Mouse (Mus musculus) heart, embryonic 11.5 days (tissue): ENCODE measurements at regions not wholly inside any gene's neighbourhood (a gene's known extent, or its start where the extent isn't known, plus 50 kb on each side); places are given as distances from the start of the nearest gene placed in this dataset.

Experiments used
- ATAC-seq: fragments of 200-750 bp; cut with Nextera tagmentation; replicated peaks from 2 replicates; pipeline ENCODE4 v1.8.0; 2017; ENCODE audit warnings: moderate library complexity; ENCODE audit not compliant: insufficient number of reproducible peaks, low FRiP score, low TSS enrichment
- H3K27ac ChIP-seq: fragments of 300-500 bp; sonication (generic); 2 replicates; pipeline ENCODE4 v1.5.1; 2014; ENCODE audit warnings: mild to moderate bottlenecking, low read depth, low read length
- H3K27me3 ChIP-seq: fragments of 300-500 bp; sonication (generic); 2 replicates; pipeline ENCODE4 v1.6.1; 2014; ENCODE audit warnings: mild to moderate bottlenecking, low read length, mixed read lengths; ENCODE audit not compliant: control insufficient read depth, insufficient read depth
- H3K36me3 ChIP-seq: fragments of 300-500 bp; sonication (generic); 2 replicates; pipeline ENCODE4 v1.6.1; 2014; ENCODE audit warnings: mild to moderate bottlenecking, low read length, moderate library complexity, mixed read lengths; ENCODE audit not compliant: control insufficient read depth, insufficient read depth
- H3K4me1 ChIP-seq: fragments of 300-500 bp; sonication (generic); 2 replicates; pipeline ENCODE4 v1.6.1; 2014; ENCODE audit warnings: low read length; ENCODE audit not compliant: control insufficient read depth, insufficient read depth
- H3K4me2 ChIP-seq: fragments of 300-500 bp; sonication (generic); 2 replicates; pipeline ENCODE4 v1.6.1; 2014; ENCODE audit warnings: mild to moderate bottlenecking, moderate library complexity
- H3K4me3 ChIP-seq: fragments of 300-500 bp; sonication (generic); 2 replicates; pipeline ENCODE4 v1.5.1; 2014; ENCODE audit warnings: low read depth, low read length
- H3K9ac ChIP-seq: fragments of 300-500 bp; sonication (generic); 2 replicates; pipeline ENCODE4 v1.6.1; 2014; ENCODE audit warnings: mild to moderate bottlenecking, low read depth, low read length, moderate library complexity
- H3K9me3 ChIP-seq: fragments of 300-500 bp; sonication (generic); replicated peaks from 2 replicates; pipeline ENCODE4 v1.6.1; 2016; ENCODE audit warnings: low read length; ENCODE audit not compliant: control insufficient read depth
- WGBS: fragments of 180-500 bp; shearing (Covaris S2); extraction: QIAGEN DNeasy Blood & Tissue Kit; methylation state at CpG from one replicate; pipeline ENCODE4 v1.1.7; 2014; ENCODE audit not compliant: insufficient replicate concordance; 5-methylcytosine and 5-hydroxymethylcytosine counted together

GRCm38 (mm10) chr3:66433216-66433615, 136.6 kb upstream of the Veph1 start:
- no peak overlapping the region for H3K27ac ChIP-seq
- H3K9ac ChIP-seq: no peak overlapping the region
- H3K36me3 ChIP-seq: no peaks in the 10 kb centered on the region
- no peak for ATAC-seq
- no peaks in the 10 kb centered on the region for H3K9me3 ChIP-seq
- H3K4me2 ChIP-seq: no peak overlapping the region
- no peaks in the 10 kb centered on the region for H3K4me1 ChIP-seq
- H3K27me3 ChIP-seq: no peaks in the 10 kb centered on the region
- H3K4me3 ChIP-seq: no peak overlapping the region

- Histone ChIP-seq H3K36me3 (no peaks in the 10 kb centered on the region), H3K4me1 (no peaks in the 10 kb centered on the region), H3K27ac (no peak overlapping the region), H3K4me2 (no peak overlapping the region), H3K27me3 (no peaks in the 10 kb centered on the region), H3K9ac (no peak overlapping the region), H3K9me3 (no peaks in the 10 kb centered on the region), H3K4me3 (no peak overlapping the region)
- WGBS: 85% methylated on average over 3 of the region's 3 CpGs
- ATAC-seq: no peak
Measured at GRCm38 (mm10) chr3:66430187-66430586, 133.6 kb upstream of the Veph1 start.

- no peak overlapping the region for H3K4me3 ChIP-seq
- H3K9me3 ChIP-seq: no peaks in the 10 kb centered on the region
- no peaks in the 10 kb centered on the region for H3K27me3 ChIP-seq
- no peak overlapping the region for H3K4me2 ChIP-seq
- no peak for ATAC-seq
- H3K27ac ChIP-seq: no peak overlapping the region
- H3K36me3 ChIP-seq: no peaks in the 10 kb centered on the region
- 68% methylated on average over 6 of the region's 6 CpGs for WGBS
- no peaks in the 10 kb centered on the region for H3K4me1 ChIP-seq
- no peak overlapping the region for H3K9ac ChIP-seq
Measured at GRCm38 (mm10) chr3:66422445-66423037, 125.9 kb upstream of the Veph1 start.

GRCm38 (mm10) chr3:66410706-66411277, 114.2 kb upstream of the Veph1 start:
- ATAC-seq: no peak
- H3K4me2 ChIP-seq: peak overlapping the region; percentile 53
- 43% methylated on average over 11 of the region's 11 CpGs for WGBS

GRCm38 (mm10) chr3:66408791-66409190, 112.2 kb upstream of the Veph1 start:
- H3K4me1 ChIP-seq: no peaks in the 10 kb centered on the region
- H3K27ac ChIP-seq: no peak overlapping the region
- no peak for ATAC-seq

More at GRCm38 (mm10) chr3:66410706-66411277, 114.2 kb upstream of the Veph1 start:
- no peaks in the 10 kb centered on the region for H3K9me3 ChIP-seq
- no peaks in the 10 kb centered on the region for H3K36me3 ChIP-seq
- H3K9ac ChIP-seq: no peak overlapping the region
- peak overlapping the region; percentile 10; the same call in 1 of the 2 replicates for H3K4me3 ChIP-seq
- no peaks in the 10 kb centered on the region for H3K4me1 ChIP-seq
- no peaks in the 10 kb centered on the region for H3K27me3 ChIP-seq
- H3K27ac ChIP-seq: no peak overlapping the region

GRCm38 (mm10) chr3:66405645-66406044, 109.0 kb upstream of the Veph1 start:
- no peak overlapping the region for H3K4me2 ChIP-seq
- no peaks in the 10 kb centered on the region for H3K4me1 ChIP-seq
- no peak overlapping the region for H3K27ac ChIP-seq
- WGBS: 76% methylated on average over 4 of the region's 4 CpGs
- ATAC-seq: no peak
- no peaks in the 10 kb centered on the region for H3K27me3 ChIP-seq
- H3K9me3 ChIP-seq: no peaks in the 10 kb centered on the region
- H3K9ac ChIP-seq: no peak overlapping the region
- H3K4me3 ChIP-seq: no peak overlapping the region
- H3K36me3 ChIP-seq: no peaks in the 10 kb centered on the region

More at GRCm38 (mm10) chr3:66408791-66409190, 112.2 kb upstream of the Veph1 start:
- Histone ChIP-seq H3K27me3 (no peaks in the 10 kb centered on the region), H3K9me3 (no peaks in the 10 kb centered on the region), H3K4me3 (no peak overlapping the region), H3K36me3 (no peaks in the 10 kb centered on the region), H3K4me2 (no peak overlapping the region), H3K9ac (no peak overlapping the region)
- 80% methylated on average over 7 of the region's 7 CpGs for WGBS

- Histone ChIP-seq H3K36me3 (no peaks in the 10 kb centered on the region), H3K4me2 (no peak overlapping the region), H3K9ac (no peak overlapping the region), H3K4me3 (no peak overlapping the region), H3K27me3 (no peaks in the 10 kb centered on the region), H3K27ac (no peak overlapping the region), H3K9me3 (no peaks in the 10 kb centered on the region), H3K4me1 (no peaks in the 10 kb centered on the region)
- ATAC-seq: no peak
- WGBS: 79% methylated on average over 2 of the region's 2 CpGs
Measured at GRCm38 (mm10) chr3:66403707-66404106, 107.1 kb upstream of the Veph1 start.

GRCm38 (mm10) chr3:66400791-66401568, 104.3 kb upstream of the Veph1 start:
- H3K9me3 ChIP-seq: no peaks in the 10 kb centered on the region
- no peak overlapping the region for H3K27ac ChIP-seq
- H3K9ac ChIP-seq: no peak overlapping the region
- H3K36me3 ChIP-seq: no peaks in the 10 kb centered on the region
- H3K4me3 ChIP-seq: no peak overlapping the region
- 57% methylated on average over 16 of the region's 16 CpGs for WGBS
- H3K27me3 ChIP-seq: no peaks in the 10 kb centered on the region
- 0 out of 2 replicates have a peak, but pooled peaks have one; percentile 42 for ATAC-seq
- no peak overlapping the region for H3K4me2 ChIP-seq
- no peaks in the 10 kb centered on the region for H3K4me1 ChIP-seq
